Mouse (Mus musculus) ovary, postnatal 36 days (tissue): Measurements from ENCODE around the gene Cog1.
"Not testable (repeated sequence)": the region's sequence is repeated elsewhere in the genome, so short reads cannot be mapped to it uniquely, and the experiment has no call there.

ENCODE experiments used
- DNase-seq: peaks from one replicate; pipeline ENCODE4 v3.0.0; 2022; ENCODE audit warnings: low spot score, mixed read lengths

Gene Cog1

GRCm38 (mm10) chr11:113632303-113632702 lies 16.7 kb upstream of the Cog1 start:
- DNase-seq = no peak

DNA sequence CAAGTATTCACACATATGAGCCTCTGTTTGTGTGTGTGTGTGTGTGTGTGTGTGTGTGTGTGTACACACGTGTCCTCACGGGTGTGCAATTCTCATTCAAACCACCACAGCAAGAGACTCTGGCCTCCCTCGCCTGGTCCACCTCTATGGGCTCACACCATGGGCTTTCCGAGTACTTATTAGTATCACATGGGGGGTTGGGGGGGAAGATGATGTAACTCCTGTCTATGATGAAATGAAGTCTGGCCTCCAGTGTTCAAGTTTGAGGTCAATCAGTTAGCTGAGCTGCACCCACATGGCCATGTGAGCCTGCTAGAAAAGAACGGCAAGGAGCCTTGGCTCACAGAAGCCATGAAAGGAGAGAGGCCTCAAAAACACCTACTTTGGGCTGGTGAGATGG lies 15.6 kb upstream of the Cog1 start:
- DNase-seq = no peak

- DNase-seq = no peak
Measured at GRCm38 (mm10) chr11:113634699-113635121, 14.3 kb upstream of the Cog1 start.

DNA sequence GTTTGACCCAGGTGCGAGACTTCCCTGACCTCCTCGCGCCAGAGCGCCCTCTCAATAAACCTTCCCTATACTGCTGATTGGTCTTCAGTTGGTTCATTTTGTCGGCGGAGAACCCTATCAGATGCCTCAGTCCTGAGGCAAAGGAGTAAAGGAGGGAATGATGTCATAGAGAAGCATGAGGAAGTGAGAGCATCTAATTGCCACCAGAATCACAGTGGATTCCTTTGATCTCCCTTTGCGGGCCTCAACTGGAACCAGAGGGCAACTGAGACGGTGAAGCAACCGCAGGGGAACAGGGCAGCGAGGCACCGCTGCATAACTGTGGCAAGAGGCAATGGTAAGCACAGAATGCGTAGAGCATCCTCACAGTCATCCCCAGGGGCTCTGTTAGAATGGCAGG lies 10.3 kb upstream of the Cog1 start:
- DNase-seq = no peak

- DNase-seq = no peak
Measured at GRCm38 (mm10) chr11:113645181-113645580, 3.8 kb upstream of the Cog1 start.

DNA sequence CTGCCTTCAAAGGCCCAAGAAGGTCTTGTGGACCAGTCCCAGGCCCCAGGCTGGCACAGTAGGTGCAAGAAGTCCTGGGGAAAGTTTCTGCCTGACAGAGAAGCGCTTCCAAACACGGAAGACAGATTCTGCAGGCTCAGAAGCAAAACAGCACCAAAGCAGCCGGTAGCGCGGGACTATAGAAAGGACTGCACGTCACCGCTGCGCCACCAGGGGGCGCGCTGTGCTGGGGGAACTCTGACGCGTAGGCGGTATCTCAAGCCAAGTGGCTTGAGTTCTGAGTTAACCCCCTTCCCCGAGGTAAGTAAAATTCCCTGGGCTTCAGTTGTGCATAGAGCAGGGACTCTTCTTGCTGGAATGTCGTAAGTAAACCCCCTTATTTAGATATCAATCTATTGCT lies 817 bp upstream of the Cog1 start:
- peak; percentile 79 for DNase-seq

DNA sequence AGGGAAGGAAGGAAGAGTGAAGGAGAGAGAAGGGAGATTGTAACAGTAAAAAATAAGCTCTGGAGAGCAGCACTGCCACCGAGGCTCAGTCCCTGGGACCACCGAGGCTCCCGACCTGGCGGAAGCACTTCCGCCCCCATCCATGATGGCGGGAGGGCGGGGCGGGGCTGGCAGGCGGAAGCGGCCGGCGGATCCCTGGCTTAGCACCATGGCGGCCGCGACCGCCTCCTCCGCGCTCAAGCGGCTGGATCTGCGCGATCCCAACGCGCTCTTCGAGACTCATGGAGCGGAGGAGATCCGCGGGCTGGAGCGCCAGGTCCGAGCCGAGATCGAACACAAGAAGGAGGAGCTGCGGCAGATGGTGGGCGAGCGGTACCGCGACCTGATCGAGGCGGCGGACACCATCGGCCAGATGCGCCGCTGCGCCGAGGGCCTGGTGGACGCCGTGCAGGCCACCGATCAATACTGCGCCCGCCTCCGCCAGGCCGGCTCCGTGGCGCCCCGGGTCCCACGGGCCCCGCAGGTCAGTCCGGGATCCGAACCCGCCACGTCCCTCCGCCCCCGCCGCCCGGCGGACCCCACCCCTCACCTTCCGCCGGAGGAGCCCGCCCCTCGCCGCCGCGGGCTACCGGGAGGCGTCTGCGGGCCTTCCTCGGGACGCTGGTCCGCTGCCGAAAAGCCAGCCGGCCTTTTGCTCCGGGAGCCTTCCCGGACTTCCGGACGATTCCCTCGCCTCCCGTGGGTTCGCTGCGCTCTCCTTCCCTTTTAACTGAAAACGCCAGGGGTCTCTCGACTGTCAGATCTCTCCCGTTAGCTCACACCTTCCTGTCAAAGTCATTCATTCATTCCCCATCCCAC lies 613 bp downstream of the Cog1 start, which contains the start of gene Slc39a11:
TSS of gene Slc39a11 (minus strand) at position 727 of the 858 bp plus-strand sequence.
- DNase-seq = peak; percentile 70

DNA sequence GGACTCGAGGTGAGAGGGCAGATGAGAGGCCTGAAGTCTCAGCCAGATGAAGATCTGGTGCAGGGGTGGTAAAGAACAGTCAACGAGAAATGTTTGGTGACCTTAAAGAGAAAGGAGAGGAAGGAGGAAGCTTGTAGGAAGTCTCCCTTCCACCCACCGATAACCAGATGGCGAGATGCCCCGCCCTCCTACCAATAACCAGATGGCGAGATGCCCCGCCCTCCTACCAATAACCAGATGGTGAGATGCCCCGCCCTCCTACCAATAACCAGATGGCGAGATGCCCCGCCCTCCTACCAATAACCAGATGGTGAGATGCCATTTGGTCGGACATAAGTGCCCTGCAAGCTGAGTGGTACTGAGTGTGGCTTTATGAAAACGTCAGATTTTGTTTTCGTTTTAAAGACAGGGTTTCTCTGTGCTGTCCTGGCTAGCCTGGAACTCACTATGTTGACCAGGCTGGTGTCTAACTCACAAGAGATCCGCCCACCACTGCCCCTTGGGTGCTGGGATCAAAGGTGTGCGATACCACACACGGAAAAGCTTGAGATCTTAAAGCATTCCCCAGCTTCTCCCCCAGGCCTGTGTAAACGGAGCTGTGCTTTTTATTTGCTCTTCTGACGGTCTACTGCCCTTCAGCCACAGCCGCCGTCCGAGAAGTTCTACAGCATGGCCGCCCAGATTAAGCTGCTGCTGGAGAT lies 2.4 kb downstream of the Cog1 start:
- no peak for DNase-seq

- DNase-seq = peak; percentile 21
Measured at GRCm38 (mm10) chr11:113651907-113652273, 2.9 kb downstream of the Cog1 start.

DNA sequence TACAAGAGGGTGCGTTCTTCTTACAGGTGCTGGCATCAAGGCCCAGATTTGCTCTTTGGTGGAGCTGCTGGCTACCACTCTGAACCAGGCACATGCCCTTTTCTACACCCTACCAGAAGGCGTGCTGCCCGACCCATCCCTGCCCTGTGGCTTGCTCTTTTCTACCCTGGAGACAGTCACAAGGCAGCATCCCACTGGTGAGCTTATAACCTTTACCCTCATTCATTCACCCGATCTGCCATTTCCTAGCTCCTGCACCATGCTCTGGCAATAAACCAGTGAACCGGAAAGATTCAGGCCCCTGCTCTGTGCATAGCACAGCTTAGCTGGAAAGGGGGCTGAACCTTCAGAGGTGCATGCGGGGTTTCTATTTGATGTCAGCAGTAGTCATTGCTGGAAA lies 3.5 kb downstream of the Cog1 start:
- no peak for DNase-seq

GRCm38 (mm10) chr11:113654105-113654504 lies 5.1 kb downstream of the Cog1 start:
- no peak for DNase-seq

GRCm38 (mm10) chr11:113654561-113655270 lies 5.7 kb downstream of the Cog1 start:
- DNase-seq = no peak

DNA sequence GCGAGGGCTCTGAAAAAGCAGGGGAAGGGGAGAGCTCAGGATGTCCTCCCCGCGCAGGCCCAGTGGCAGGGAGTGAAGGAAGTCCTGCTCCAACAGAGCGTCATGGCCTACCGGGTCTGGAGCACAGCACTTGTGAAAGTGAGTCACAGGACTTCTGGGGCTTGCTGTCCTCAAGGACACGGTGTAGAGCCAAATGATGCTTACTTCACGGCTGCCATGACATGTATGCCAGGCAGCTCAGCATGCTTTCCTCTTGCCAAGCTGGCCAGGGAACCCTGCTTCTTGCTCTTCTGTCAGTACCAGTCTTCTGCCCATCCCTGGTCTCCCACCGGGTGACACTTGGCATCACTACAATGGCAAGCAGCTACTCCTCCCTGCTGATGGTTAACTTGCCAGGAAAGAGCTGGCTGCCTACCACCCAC lies 7.6 kb downstream of the Cog1 start:
- no peak for DNase-seq

DNA sequence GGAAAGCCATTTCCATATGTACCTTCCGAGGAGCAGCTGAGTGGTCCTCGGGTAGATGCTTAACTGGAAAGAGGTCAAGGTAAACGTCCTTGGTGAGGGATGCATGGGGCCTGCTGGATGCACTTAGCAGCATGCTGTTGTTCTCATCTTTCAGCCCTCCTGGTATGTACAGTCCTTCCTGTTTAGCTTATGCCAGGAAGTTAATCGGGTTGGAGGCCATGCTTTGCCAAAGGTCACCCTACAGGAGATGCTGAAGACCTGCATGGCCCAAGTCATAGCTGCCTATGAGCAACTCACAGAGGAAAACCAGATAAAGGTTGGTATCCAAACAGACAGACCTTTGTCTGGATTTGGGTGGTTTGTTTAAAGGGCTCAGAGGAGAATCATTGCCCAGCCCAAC lies 8.3 kb downstream of the Cog1 start:
- no peak for DNase-seq

DNA sequence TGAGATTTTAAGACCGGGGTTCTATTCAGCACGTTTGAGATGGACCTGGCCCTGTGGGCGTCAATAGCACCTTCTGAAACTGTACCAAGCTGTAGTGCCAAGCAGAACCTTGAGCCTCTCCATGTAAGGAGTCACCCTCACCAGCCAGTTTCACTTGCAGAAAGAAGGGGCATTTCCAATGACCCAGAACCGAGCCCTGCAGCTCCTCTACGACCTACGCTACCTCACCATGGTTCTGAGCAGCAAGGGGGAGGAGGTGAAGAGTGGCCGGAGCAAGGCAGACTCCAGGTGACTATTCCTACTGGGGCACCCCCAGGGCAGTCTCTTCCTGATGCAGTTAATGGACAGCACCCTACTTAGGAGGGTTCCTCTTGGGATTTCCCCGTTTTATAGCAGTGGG lies 9.3 kb downstream of the Cog1 start:
- DNase-seq = no peak

DNA sequence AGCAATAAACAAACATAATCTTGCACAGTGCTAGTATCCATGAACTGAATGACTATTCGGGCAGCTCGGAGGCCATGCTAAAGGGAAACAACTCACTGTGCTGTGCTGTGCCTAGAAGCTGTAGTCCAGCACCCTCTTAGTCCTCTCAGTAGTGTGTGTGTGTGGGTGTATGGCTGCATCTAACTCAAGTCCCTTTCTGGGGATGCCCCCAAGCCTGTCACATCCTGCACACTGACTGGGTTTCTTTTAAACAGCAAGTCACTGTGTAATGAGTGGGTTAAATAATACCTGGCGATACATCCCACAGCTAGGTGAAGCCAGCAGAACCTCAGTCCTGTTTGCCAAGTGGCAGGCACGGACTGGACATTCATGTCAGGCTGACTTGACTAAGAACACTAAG lies 9.8 kb downstream of the Cog1 start:
- DNase-seq = no peak

GRCm38 (mm10) chr11:113660213-113660612 lies 11.2 kb downstream of the Cog1 start:
- DNase-seq = not testable (repeated sequence)

DNA sequence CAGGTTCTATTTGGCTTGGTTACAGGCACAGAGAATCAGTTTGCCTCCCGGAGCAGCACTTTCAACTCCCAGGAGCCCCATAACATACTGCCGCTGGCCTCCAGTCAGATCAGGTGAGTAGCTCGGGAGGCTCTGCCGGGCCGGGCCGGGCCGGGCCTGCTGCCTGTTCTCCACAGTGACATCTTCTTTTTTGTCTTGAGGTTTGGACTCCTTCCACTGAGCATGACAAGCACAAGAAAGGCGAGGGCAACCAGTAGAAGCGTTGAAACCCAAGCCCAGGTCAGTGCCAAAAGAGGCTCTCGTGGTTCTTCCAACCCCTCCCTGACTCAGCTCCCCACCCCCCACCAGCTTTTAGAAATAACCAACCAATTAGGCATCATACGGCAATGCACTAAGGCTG lies 12.0 kb downstream of the Cog1 start:
- no peak for DNase-seq

GRCm38 (mm10) chr11:113661835-113662351 lies 12.9 kb downstream of the Cog1 start:
- no peak for DNase-seq

GRCm38 (mm10) chr11:113664279-113664678 lies 15.3 kb downstream of the Cog1 start:
- DNase-seq = no peak

GRCm38 (mm10) chr11:113666205-113666604 lies 17.2 kb downstream of the Cog1 start:
- no peak for DNase-seq

GRCm38 (mm10) chr11:113666648-113667047 lies 17.7 kb downstream of the Cog1 start:
- DNase-seq = no peak
